Mouse (Mus musculus) hindbrain, embryonic 14.5 days (tissue): ENCODE data around the gene Pde4d. TPM values are rescaled to one million over a fixed set of nuclear protein-coding genes. Genes with fewer than 3 reads are reported as not detected.

Experiments
- ATAC-seq: fragments of 200-750 bp; cut with Nextera tagmentation; 2 replicates; pipeline ENCODE4 v1.8.0; 2017; ENCODE audit warnings: moderate number of reproducible peaks, mild to moderate bottlenecking, moderate TSS enrichment, moderate library complexity; ENCODE audit not compliant: low FRiP score
- DNase-seq: peaks from one replicate; pipeline ENCODE4 v3.0.0-alpha.2; 2015; ENCODE audit warnings: low spot score
- H3K27ac ChIP-seq: fragments of 300-500 bp; sonication (generic); 2 replicates; pipeline ENCODE4 v1.5.1; 2014; ENCODE audit warnings: mild to moderate bottlenecking, moderate library complexity
- H3K27me3 ChIP-seq: fragments of 300-500 bp; sonication (generic); 2 replicates; pipeline ENCODE4 v1.6.1; 2014; ENCODE audit warnings: mild to moderate bottlenecking, low read length, mixed read lengths; ENCODE audit not compliant: control insufficient read depth, insufficient read depth
- H3K36me3 ChIP-seq: fragments of 300-500 bp; sonication (generic); replicated peaks from 2 replicates; pipeline ENCODE4 v1.6.1; 2014; ENCODE audit not compliant: control insufficient read depth, insufficient read depth
- H3K4me1 ChIP-seq: fragments of 300-500 bp; sonication (generic); replicated peaks from 2 replicates; pipeline ENCODE4 v1.6.1; 2014; ENCODE audit warnings: antibody characterized with exemption, low read length, mixed read lengths; ENCODE audit not compliant: control insufficient read depth, insufficient read depth
- H3K4me2 ChIP-seq: fragments of 300-500 bp; sonication (generic); replicated peaks from 2 replicates; pipeline ENCODE4 v1.6.1; 2014; ENCODE audit warnings: mild to moderate bottlenecking, moderate library complexity
- H3K4me3 ChIP-seq: fragments of 300-500 bp; sonication (generic); replicated peaks from 2 replicates; pipeline ENCODE4 v1.5.1; 2014; ENCODE audit warnings: mild to moderate bottlenecking, low read length
- H3K9ac ChIP-seq: fragments of 300-500 bp; sonication (generic); 2 replicates; pipeline ENCODE4 v1.6.1; 2014
- H3K9me3 ChIP-seq: fragments of 300-500 bp; sonication (generic); 2 replicates; pipeline ENCODE4 v1.6.1; 2016; ENCODE audit warnings: low read length; ENCODE audit not compliant: control insufficient read depth
- WGBS: fragments of 180-500 bp; shearing (Covaris S2); extraction: QIAGEN DNeasy Blood & Tissue Kit; methylation state at CpG from one replicate; pipeline ENCODE4 v1.1.7; 2014; 5-methylcytosine and 5-hydroxymethylcytosine counted together
- polyA plus RNA-seq: library from polyadenylated mRNA; unstranded; fragments of >200 nt; fragmentation: Nextera tagmentation; extraction: Ambion mirVana; gene quantifications from 2 replicates; pipeline ENCODE4 v1.2.1, GENCODE M21; 2014

The Pde4d gene
- polyA plus RNA-seq, 1 experiment from 2014 or later: 23.2 TPM

- Histone ChIP-seq H3K4me1 (no peaks in the 10 kb centered on the region), H3K9ac (no peak overlapping the region), H3K4me3 (no peak overlapping the region), H3K4me2 (no peak overlapping the region), H3K9me3 (no peaks in the 10 kb centered on the region), H3K27ac (no peak overlapping the region), H3K36me3 (no peaks in the 10 kb centered on the region), H3K27me3 (no peaks in the 10 kb centered on the region)
- DNase-seq: no peak
- WGBS: 92% methylated on average over 2 of the region's 2 CpGs
- no peak for ATAC-seq
Observed at GRCm38 (mm10) chr13:108601021-108601420, 151.3 kb downstream of the Pde4d start.

DNA sequence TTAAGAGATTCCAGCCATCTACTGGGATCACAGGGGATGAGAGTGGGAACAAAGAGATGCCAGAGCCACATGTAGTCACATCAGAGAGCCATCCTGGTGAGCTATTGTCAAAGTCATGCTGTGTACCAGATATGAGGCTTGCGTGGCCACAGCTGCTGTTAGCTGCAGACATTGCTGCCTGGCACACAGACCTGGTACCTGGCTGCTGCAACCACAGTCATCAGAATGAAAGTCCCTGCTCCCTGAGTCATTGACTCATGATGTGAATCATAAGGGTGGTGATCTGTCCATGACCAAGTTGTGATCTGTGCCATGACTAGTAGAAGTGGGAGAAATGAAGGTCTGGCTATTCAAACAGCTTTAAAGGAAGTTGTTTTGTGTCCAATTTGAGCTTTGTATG lies 153.8 kb downstream of the Pde4d start:
- no peak for DNase-seq

DNA sequence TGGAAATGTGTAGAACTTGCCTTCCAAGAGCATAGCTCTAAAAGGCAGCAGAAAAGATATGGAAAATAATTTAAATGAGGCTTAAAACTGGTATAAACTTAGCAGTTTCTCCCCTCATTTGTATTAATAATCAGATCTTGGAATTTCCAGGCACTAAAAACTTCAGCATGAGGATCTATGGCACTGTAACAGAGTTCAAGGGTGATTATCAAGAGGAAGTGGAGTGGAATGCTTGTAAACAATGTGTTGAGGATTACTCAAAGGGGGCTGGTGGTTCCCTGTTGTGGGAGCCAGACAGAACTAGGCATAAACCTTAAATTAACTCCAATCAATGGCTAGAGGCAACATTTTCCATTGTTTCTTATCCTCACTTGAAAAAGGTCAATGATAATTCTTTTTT lies 154.5 kb downstream of the Pde4d start:
- H3K4me2 ChIP-seq: no peak overlapping the region
- no peak overlapping the region for H3K9ac ChIP-seq
- H3K27me3 ChIP-seq: no peaks in the 10 kb centered on the region
- H3K4me1 ChIP-seq: no peaks in the 10 kb centered on the region
- no peak overlapping the region for H3K27ac ChIP-seq
- ATAC-seq (no peak), DNase-seq (no peak)
- H3K36me3 ChIP-seq: no peaks in the 10 kb centered on the region
- H3K9me3 ChIP-seq: no peaks in the 10 kb centered on the region
- no peak overlapping the region for H3K4me3 ChIP-seq

More for the DNA sequence above, 153.8 kb downstream of the Pde4d start:
- ATAC-seq: no peak
- Histone ChIP-seq H3K4me2 (no peak overlapping the region), H3K4me1 (no peaks in the 10 kb centered on the region), H3K27ac (no peak overlapping the region), H3K9me3 (no peaks in the 10 kb centered on the region), H3K9ac (no peak overlapping the region), H3K36me3 (no peaks in the 10 kb centered on the region), H3K4me3 (no peak overlapping the region), H3K27me3 (no peaks in the 10 kb centered on the region)
- 33% methylated on average over 1 of the region's 1 CpGs for WGBS

DNA sequence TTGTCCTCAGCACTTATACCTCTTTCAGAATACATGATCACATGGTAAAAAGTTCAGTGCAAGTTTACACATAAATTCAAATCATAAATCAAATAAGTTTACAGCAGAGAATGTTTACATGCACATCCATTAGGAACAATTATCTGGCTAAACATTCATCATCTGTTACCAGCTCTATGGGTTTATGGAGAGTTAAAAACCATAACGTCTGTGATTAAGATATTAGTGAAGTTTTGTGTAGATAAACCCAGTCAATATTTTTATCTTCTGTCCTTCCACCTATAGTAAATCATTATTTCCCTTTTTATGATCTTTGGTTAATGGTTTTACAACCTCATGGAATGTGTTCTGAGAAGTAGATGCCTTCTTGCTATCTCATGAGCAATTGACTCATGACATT lies 168.5 kb downstream of the Pde4d start:
- H3K9ac ChIP-seq: no peak overlapping the region
- H3K27ac ChIP-seq: no peak overlapping the region
- no peaks in the 10 kb centered on the region for H3K4me1 ChIP-seq
- H3K4me3 ChIP-seq: no peak overlapping the region
- H3K9me3 ChIP-seq: 0 out of 2 replicates have a peak, but pooled peaks cover 7% of the 10 kb centered on the region
- ATAC-seq (no peak), DNase-seq (no peak)
- no peaks in the 10 kb centered on the region for H3K36me3 ChIP-seq
- H3K27me3 ChIP-seq: no peaks in the 10 kb centered on the region
- WGBS: 91% methylated on average over 1 of the region's 1 CpGs
- no peak overlapping the region for H3K4me2 ChIP-seq

- Histone ChIP-seq H3K4me1 (no peaks in the 10 kb centered on the region), H3K27ac (no peak overlapping the region), H3K4me2 (no peak overlapping the region), H3K36me3 (no peaks in the 10 kb centered on the region), H3K4me3 (no peak overlapping the region), H3K9ac (no peak overlapping the region), H3K9me3 (0 out of 2 replicates have a peak, but pooled peaks cover 2% of the 10 kb centered on the region), H3K27me3 (no peaks in the 10 kb centered on the region)
- DNase-seq: no peak
- WGBS: 61% methylated on average over 4 of the region's 4 CpGs
- ATAC-seq: no peak
Observed at GRCm38 (mm10) chr13:108622681-108623080, 172.9 kb downstream of the Pde4d start.

DNA sequence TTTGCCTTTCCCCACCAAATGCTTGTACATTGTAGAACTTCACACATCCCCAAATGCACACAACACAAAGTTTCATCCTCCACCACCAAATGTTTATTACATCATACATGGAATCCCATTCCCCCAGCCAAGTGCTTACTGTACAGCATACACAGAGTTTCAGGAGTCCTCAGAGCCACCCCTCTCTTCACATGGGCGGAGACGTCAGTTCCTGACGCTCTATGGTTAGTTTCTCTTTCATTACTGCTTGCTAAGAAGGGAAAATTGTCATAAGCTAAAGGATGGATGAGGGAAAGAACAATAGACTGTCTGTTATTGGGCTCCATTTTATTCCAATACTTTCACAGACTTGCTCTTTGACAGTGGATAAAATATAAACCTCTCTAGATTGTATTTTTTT lies 174.2 kb downstream of the Pde4d start:
- H3K36me3 ChIP-seq: no peaks in the 10 kb centered on the region
- H3K27me3 ChIP-seq: no peaks in the 10 kb centered on the region
- 81% methylated on average over 3 of the region's 3 CpGs for WGBS
- no peak overlapping the region for H3K27ac ChIP-seq
- no peak overlapping the region for H3K4me2 ChIP-seq
- DNase-seq (no peak), ATAC-seq (no peak)
- no peak overlapping the region for H3K4me3 ChIP-seq
- H3K9ac ChIP-seq: no peak overlapping the region
- no peaks in the 10 kb centered on the region for H3K4me1 ChIP-seq
- H3K9me3 ChIP-seq: no peaks in the 10 kb centered on the region

DNA sequence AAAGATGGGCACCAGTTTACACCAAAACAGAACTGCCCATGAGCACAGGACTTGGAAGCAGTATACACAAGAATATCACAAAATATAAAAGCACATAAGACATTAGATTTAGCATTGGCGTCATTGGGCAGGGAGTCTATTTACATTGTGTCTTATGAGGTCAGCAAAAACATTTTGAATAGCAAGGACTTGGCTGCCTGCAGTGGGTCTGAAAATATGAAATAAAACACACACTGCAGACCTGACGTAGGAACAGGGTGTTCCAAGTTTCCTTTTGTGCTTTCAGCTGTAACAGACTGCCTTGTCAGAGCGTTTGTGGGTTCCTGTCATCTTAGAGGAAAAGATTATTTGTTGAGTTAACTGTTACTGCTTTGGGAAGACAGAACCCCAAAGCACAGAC lies 176.4 kb downstream of the Pde4d start:
- ATAC-seq (no peak), DNase-seq (no peak)
- WGBS: 65% methylated on average over 3 of the region's 3 CpGs
- Histone ChIP-seq H3K27ac (no peak overlapping the region), H3K4me1 (no peaks in the 10 kb centered on the region), H3K4me2 (no peak overlapping the region), H3K36me3 (no peaks in the 10 kb centered on the region), H3K9me3 (no peaks in the 10 kb centered on the region), H3K27me3 (no peaks in the 10 kb centered on the region), H3K9ac (no peak overlapping the region), H3K4me3 (no peak overlapping the region)

DNA sequence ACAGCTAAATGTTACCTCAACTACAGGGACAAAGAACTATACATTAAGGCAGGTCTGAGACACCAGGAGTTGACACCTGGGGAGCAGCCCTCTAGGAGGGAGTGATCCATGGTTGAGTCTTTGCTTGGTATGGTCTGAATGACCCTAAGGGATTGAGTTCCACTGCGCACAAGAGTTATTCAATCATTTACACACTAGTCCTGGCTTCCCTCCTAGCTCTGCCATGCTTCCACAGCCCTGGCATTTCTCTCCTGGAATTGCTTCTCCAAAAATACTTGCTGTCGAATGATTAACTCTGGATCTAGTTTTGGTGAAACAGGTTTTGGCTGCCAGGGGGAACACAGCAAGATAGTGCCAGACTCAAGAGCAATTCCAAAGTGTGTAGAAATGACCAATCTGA lies 178.8 kb downstream of the Pde4d start:
- Histone ChIP-seq H3K27me3 (no peaks in the 10 kb centered on the region), H3K4me2 (no peak overlapping the region), H3K27ac (no peak overlapping the region), H3K4me3 (no peak overlapping the region), H3K9me3 (no peaks in the 10 kb centered on the region), H3K36me3 (no peaks in the 10 kb centered on the region), H3K4me1 (no peaks in the 10 kb centered on the region), H3K9ac (no peak overlapping the region)
- ATAC-seq: no peak
- WGBS: 92% methylated on average over 2 of the region's 2 CpGs
- no peak for DNase-seq

DNA sequence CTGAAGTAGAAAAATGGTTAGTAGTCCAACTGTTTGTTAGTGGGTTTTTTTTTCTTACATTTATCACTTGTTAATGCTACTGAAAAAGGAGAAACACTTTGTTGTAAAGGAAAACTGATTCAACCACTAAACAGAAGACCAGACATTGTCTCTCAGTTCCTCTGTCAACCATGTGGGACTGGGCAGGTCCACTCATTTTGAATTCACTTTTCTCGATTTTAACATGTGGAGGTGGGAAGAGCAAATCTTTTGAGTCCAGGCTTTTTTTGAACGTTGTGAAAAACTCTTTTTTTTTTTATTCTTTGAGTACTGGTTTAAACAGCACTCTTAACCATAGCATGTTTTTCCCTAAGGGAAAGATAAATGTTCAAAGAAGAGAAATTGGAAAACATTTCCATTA lies 180.8 kb downstream of the Pde4d start:
- 81% methylated on average over 2 of the region's 2 CpGs for WGBS

GRCm38 (mm10) chr13:108631222-108631621 lies 181.5 kb downstream of the Pde4d start:
- H3K27ac ChIP-seq: no peak overlapping the region
- no peaks in the 10 kb centered on the region for H3K4me1 ChIP-seq
- no peaks in the 10 kb centered on the region for H3K36me3 ChIP-seq
- no peaks in the 10 kb centered on the region for H3K27me3 ChIP-seq
- DNase-seq: no peak
- no peaks in the 10 kb centered on the region for H3K9me3 ChIP-seq
- 76% methylated on average over 3 of the region's 3 CpGs for WGBS
- no peak overlapping the region for H3K4me3 ChIP-seq
- no peak for ATAC-seq
- H3K9ac ChIP-seq: no peak overlapping the region
- H3K4me2 ChIP-seq: no peak overlapping the region

More for the DNA sequence above, 180.8 kb downstream of the Pde4d start:
- ATAC-seq (no peak), DNase-seq (no peak)
- no peak overlapping the region for H3K27ac ChIP-seq
- H3K9me3 ChIP-seq: no peaks in the 10 kb centered on the region
- no peak overlapping the region for H3K4me2 ChIP-seq
- H3K9ac ChIP-seq: no peak overlapping the region
- H3K4me3 ChIP-seq: no peak overlapping the region
- H3K4me1 ChIP-seq: no peaks in the 10 kb centered on the region
- no peaks in the 10 kb centered on the region for H3K36me3 ChIP-seq
- no peaks in the 10 kb centered on the region for H3K27me3 ChIP-seq
